Mouse (Mus musculus): Measurements from ENCODE around the gene Tpp1.
"Not testable (repeated sequence)": the region's sequence is repeated elsewhere in the genome, so short reads cannot be mapped to it uniquely, and the experiment has no call there.

The Tpp1 gene

DNA sequence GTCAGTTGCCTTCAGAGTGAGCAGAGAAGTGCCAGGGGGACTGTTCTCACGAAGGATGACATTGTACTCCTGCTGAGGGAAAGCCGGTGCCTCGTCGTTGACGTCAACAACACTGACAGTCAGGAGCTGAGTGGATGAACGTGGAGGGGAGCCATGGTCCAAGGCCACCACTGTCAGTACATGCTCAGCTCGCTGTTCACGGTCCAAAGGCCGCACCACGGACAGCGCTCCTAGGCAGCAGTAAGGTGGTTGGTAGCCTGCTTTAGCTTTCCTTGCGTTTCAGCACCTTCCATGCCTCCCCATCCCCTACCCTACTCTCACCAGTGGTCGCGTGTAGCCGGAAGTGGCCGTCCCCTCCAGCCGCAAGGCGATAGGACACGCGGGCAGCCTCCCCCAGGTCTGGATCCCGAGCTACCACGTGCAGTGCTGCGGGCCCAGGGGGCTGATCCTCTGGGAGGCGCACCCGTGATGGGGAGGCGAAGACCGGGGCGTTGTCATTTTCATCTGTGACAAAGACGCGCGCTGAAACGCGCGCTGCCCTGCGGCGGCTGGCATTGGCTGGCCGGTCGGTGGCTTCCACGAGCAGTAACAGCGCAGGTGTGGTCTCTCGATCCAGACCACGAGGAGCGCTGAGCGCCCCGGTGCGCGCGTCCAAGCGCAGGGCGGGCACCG, 9.9 kb upstream of the Tpp1 start:
- DNase-seq, result no peak

- DNase-seq, result no peak
Measured at GRCm38 (mm10) chr7:105753281-105753680, 1.2 kb upstream of the Tpp1 start.

- no peak for DNase-seq
Measured at GRCm38 (mm10) chr7:105752716-105753115, 681 bp upstream of the Tpp1 start.

GRCm38 (mm10) chr7:105747776-105748175, 4.3 kb downstream of the Tpp1 start:
- DNase-seq, result no peak

DNA sequence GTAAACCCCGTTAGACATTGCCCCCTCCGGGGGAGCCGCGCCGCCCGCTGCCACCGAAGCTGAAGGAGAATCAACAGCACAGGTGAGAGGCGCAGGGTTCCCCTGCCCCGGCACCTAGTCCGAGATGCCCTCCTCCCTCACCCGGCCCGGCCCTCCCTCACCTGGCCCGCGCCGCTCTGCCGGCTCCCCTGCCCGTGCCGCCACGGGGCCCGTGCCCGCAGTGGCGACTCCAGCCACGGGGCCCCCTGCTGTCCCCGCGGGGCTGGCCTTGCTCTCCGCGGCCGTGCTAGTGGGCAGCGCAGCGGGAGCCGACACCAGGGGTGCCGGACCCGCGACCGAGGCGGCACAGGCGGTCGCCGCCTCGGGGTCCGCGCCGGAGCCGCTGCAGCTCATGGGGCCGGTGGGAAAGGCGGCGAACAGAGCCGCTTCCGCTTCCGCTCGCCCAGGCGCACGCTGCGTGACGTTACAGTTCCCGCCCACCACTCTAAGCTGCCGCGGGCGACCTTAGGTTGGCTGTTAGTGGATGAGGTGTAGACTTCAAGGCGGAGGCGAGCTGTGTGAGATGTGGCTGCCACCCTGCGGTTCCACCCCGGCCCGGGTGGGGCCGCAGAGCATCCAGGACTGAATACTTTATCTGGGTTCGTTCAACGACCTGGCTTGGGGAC, 8.0 kb downstream of the Tpp1 start, which contains the start of gene Taf10:
TSS of gene Taf10 (minus strand) at position 436 of the 665 bp plus-strand sequence.
- DNase-seq, result peak; percentile 82 to 87

DNA sequence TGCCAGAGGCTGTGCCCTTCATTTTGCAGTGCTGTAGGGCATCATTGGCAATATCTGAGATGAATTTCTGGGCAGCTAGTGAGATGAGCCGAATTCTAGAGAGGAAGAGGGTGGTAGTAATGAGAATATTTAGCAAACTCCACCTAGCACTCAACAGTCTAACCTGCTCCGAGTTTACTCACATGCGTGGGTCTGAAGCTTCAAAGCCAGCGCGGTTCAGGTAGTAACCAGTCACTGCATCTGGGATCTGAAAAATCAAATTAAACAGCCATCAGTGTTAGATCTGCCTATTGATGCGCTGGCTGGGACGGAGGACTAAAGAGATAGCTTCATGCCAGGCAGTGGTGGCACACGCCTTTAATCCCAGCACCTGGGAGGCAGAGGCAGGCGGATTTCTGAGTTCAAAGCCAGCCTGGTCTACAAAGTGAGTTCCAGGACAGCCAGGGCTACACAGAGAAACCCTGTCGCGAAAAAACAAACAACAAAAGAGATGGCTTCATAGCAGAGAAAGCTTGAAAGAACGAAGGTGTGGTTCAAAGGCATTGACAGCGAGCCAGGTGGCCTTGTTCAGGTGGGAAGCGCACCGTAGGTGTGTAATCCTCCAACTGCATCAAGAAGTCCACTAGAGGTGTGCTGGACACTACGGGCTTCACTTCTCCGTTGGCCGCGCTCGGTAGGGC, 8.6 kb downstream of the Tpp1 start:
- not testable (repeated sequence) for DNase-seq

DNA sequence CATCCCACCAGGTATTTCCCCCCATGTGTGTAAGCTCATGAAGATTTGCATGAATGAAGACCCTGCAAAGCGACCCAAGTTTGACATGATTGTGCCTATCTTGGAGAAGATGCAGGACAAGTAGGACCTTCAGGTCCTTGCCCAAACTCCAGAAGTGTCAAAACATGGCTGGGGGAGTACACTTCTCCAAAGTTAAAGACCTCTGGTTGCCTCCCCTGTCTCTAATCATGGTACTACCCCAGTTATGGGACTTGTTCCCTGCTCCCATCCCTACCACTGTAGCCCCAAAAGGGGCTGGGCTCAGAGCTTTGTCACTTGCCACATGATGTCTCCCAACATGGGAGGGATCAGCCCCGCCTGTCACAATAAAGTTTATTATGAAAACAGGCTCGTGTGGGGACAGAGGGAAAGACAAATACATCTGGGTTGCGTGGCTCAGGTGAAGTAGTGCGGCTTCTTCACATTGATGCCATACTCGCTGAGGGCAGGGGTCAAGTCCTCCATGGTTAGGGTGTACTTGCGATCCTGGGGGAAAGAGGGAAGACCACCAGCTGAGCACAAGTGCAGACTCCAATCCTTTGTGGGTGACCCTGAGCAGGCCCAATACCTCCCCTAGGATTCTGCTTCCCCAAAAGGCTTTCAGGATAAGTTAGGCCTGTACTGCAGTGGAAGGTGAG, 9.4 kb downstream of the Tpp1 start:
- not testable (repeated sequence) for DNase-seq

DNA sequence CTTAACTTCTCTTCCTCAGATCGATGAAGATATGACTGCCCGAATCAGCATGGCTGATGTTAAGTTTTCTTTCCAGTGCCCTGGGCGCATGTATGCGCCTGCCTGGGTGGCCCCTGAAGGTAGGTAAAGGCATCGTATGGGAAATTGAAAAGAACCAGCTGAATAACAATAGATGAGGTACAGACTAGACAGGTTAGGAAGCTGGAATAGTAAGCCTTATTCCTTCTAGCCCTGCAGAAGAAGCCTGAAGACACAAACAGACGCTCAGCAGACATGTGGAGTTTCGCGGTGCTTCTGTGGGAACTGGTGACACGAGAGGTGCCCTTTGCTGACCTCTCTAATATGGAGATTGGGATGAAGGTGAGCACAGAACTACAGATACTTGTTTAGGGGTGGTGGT, 10.1 kb downstream of the Tpp1 start:
- DNase-seq, result no peak

- DNase-seq, result no peak
Measured at GRCm38 (mm10) chr7:105740851-105741250, 11.2 kb downstream of the Tpp1 start.

- DNase-seq, result no peak
Measured at GRCm38 (mm10) chr7:105740089-105740795, 11.8 kb downstream of the Tpp1 start.

DNA sequence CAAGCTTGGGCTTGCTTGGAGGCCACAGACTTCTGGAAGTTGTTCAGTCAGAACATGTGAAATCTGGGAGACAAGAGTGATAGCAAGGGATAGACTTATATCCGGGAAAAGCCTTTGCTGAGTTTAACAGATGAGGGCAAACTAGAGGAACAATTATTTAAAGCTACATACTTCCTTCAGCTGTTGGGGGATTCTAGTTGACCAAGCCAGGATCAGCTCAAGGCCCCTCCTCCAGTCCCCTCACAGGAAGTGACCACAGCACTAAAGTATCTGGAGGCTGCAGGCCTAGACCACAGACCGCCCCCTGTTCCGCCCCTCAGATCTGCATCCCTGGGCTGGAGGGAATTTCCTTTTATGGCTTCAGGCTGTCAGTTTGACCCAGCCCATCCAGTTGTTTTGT, 13.1 kb downstream of the Tpp1 start:
- DNase-seq, result no peak

DNA sequence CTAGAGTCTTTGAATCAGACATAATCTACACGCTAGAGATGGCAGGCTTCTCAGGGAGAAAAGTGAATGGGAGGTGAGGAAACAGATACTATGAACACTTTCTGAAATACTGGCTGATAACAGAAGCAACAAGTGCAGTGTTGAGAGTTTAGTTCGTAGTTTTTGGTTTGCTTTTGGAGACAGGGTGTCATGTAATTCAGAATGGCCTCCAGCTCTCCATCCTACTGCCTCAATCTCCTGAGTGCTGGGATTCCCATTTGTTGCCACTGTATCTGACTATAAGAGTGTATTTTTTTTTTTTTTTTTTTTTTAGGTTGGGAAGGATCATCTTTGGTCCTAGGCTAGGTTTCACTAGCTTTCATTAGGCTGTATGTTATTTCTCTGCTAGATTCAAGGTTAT, 13.7 kb downstream of the Tpp1 start:
- no peak for DNase-seq

GRCm38 (mm10) chr7:105737648-105738047, 14.4 kb downstream of the Tpp1 start:
- no peak for DNase-seq

- DNase-seq, result peak in 1 of 2 experiments; percentile 52
Measured at GRCm38 (mm10) chr7:105736911-105737521, 15.0 kb downstream of the Tpp1 start, which contains the start of gene Rrp8. Rrp8 (minus strand) TSS chr7:105737385.

DNA sequence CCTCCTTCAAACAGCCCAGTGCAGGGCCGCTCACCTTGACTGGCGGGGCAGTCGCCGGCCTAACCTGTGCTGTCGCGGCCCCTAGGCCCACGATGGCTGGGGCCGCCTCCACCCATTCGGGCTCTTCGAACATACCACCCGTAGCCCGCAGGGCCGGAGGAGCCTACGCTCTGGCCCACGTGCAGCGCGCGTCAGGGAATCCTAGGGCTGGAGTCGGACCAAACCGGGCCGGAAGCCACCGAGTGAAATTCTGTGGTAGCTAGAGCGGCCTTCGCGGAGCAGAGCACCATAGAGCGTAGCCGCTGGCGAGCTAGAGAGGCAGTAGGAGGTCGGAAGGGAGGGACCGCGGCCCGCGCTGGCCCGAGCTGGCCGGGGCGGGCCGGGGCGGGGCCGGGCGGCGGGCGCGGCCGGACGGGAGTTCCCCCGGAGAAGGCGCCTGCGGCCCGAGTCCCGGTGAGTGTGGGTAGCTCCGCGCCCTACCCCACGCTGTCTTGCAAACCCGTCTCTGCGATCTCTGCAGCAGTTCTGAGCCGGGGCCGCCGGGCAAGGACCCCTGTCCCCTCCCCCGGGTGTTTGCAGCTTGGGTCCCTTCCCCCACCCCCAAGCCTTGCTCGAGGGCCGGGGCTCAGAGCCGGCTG, 15.7 kb downstream of the Tpp1 start, which contains the start of gene Ilk:
TSS of gene Ilk (plus strand) at position 329 of the 638 bp plus-strand sequence.
- DNase-seq, result peak; percentile 83

DNA sequence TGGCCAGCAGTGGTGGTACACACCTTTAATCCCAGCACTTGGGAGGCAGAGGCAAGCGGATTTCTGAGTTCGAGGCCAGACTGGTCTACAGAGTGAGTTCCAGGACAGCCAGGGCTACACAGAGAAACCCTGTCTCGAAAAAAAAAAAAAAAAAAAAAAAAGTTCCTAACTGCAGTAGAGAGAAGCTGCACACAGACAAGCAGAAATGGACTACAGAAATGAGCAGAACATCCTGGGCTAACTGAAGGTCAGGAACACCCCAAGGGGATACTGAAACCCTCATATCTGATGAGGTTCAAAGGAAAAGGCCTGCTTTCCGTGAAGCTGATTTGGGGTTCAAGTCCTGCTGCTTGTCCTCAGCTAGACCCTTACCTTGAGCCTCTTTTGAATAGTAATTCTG, 16.6 kb downstream of the Tpp1 start:
- DNase-seq, result not testable (repeated sequence)

DNA sequence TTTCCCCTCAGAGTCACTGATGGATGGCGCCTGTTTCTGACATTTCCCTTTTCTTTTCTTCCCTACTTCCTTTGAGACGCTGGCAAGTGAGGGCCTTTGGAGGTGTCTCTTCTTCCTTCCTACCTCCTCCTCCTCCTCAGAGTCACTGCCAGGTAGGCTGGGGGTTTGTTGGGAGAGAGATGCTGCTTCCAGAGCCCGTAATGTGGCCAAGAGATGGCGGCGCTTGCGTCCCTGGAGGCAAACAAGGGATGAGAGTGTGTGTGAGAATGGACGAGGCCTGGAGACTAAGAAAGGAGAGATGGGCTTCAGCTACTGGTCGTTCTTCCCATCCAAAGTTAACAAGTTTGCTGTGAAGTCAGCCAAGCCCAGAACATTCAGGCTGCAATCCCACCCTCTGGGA, 17.2 kb downstream of the Tpp1 start:
- DNase-seq, result no peak

- no peak for DNase-seq
Measured at GRCm38 (mm10) chr7:105733836-105734235, 18.2 kb downstream of the Tpp1 start.

- no peak for DNase-seq
Measured at GRCm38 (mm10) chr7:105728701-105729428, 23.2 kb downstream of the Tpp1 start.

DNA sequence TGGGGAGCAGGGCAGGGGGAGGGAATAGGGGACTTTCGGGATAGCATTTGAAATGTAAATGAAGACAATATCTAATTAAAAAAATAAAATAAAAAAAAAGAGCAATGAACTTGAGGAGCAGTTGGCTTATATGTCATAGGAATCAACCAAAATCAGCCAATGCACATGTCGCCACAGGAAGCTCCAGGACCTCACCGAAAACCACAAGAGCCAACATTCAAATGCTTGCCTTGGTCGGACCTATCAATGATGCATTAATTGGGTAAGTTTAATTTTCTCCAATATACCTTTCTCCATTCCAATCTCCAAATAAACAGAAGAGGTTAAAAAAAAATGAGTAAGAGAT, 25.1 kb downstream of the Tpp1 start:
- no peak for DNase-seq

Data from spleen, adult 18-20 months (tissue).